ENCODE assay signal across 9 mouse cellular contexts in genomic region chr16:26234113-26234512, GRCm38 (mm10).
DNase-seq lines count a peak whose midpoint lies in the region; ATAC-seq and TF ChIP-seq lines count a peak whose summit lies in the region.
"Had no signal": no experiment of that assay in that cellular context is flagged by ENCODE, and none has a peak within 500 bp of the region (broad histone marks: within the 10 kb centered on the region; RNA-seq: fewer than 3 reads in every experiment).

No protein-coding gene starts in this region.

- no peak overlapping the region for H3K4me3 ChIP-seq in ES-E14 (ENCODE audit: insufficient read depth in 1 of 2, low read depth in 1 of 2, low read length in 2 of 2, poor library complexity in 1 of 2, severe bottlenecking in 1 of 2)
- no peak overlapping the region for H3K4me3 ChIP-seq in forebrain, embryonic 13.5 days
- no peak overlapping the region for H3K4me3 ChIP-seq in hindbrain, embryonic 11.5 days (ENCODE audit: low read depth, low read length)
- no peak overlapping the region for H3K4me3 ChIP-seq in lung, postnatal 0 days (ENCODE audit: low read depth, low read length)
- H3K4me3 ChIP-seq: liver, embryonic 15.5 days had no signal

- in situ Hi-C loops in ES-E14 (cut with MboI; ENCODE audit: low sequenced_read_pairs in 2 of 2, unreplicated experiment in 2 of 2): loop anchor here in 1 of 2 experiments (25.0 kb wide), 2 partner anchors 278 to 903 kb away; no protein-coding TSS in a partner anchor

- peak; percentile 66 for DNase-seq in ES-E14 (ENCODE audit: low read depth, low spot score)
- DNase-seq in c-Kit-positive CD71-positive TER-119-negative erythroid progenitor cells, embryonic 14.5 days (ENCODE audit: low read depth): peak; percentile 33
- DNase-seq in hindbrain, embryonic 11.5 days (ENCODE audit: low spot score): peak; percentile 87
- DNase-seq in layer of hippocampus, adult 9-10 months (ENCODE audit: low spot score): peak; percentile 94
- peak; percentile 89 for DNase-seq in lung, postnatal 0 days (ENCODE audit: low spot score)
- DNase-seq in retina, postnatal 1 day: peak; percentile 84
- DNase-seq in urinary bladder, postnatal 10 days (ENCODE audit: low spot score): peak; percentile 54

- no peaks in the 10 kb centered on the region for H3K36me3 ChIP-seq in ES-E14 (ENCODE audit: control insufficient read depth, insufficient read depth, low read length, poor library complexity, severe bottlenecking)
- H3K36me3 ChIP-seq in forebrain, embryonic 13.5 days (ENCODE audit: poor library complexity, severe bottlenecking): no peaks in the 10 kb centered on the region
- H3K36me3 ChIP-seq in hindbrain, embryonic 11.5 days (ENCODE audit: control insufficient read depth, insufficient read depth, low read length): no peaks in the 10 kb centered on the region
- H3K36me3 ChIP-seq in lung, postnatal 0 days (ENCODE audit: insufficient read depth, low read length): no peaks in the 10 kb centered on the region
- H3K36me3 ChIP-seq: liver, embryonic 15.5 days had no signal

- no peak overlapping the region for H3K27ac ChIP-seq in ES-E14 (ENCODE audit: insufficient read depth, low read depth, low read length, poor library complexity, severe bottlenecking)
- no peak overlapping the region for H3K27ac ChIP-seq in forebrain, embryonic 13.5 days
- H3K27ac ChIP-seq in hindbrain, embryonic 11.5 days (ENCODE audit: low read depth, low read length): no peak overlapping the region
- H3K27ac ChIP-seq in lung, postnatal 0 days (ENCODE audit: low read length): no peak overlapping the region
- H3K27ac ChIP-seq: liver, embryonic 15.5 days had no signal

- no peaks in the 10 kb centered on the region for H3K4me1 ChIP-seq in ES-E14 (ENCODE audit: control insufficient read depth in 2 of 2, insufficient read depth in 2 of 2, low read length in 2 of 2, poor library complexity in 1 of 2)
- H3K4me1 ChIP-seq in forebrain, embryonic 13.5 days: no peaks in the 10 kb centered on the region
- H3K4me1 ChIP-seq in hindbrain, embryonic 11.5 days (replicated peaks; ENCODE audit: control insufficient read depth, insufficient read depth, low read length): no peaks in the 10 kb centered on the region
- H3K4me1 ChIP-seq in lung, postnatal 0 days (ENCODE audit: insufficient read depth, low read depth, low read length): no peaks in the 10 kb centered on the region
- H3K4me1 ChIP-seq: liver, embryonic 15.5 days had no signal

- TF ChIP-seq EP300 in lung, postnatal 0 days (IDR thresholded peaks at IDR 0.05): no peak

- WGBS in forebrain, embryonic 13.5 days: 10% methylated on average over 3 of the region's 3 CpGs
- 10% methylated on average over 3 of the region's 3 CpGs for WGBS in hindbrain, embryonic 11.5 days
- 5% methylated on average over 3 of the region's 3 CpGs for WGBS in lung, postnatal 0 days

- peak; percentile 89 for TF ChIP-seq CTCF in lung, postnatal 0 days (IDR thresholded peaks at IDR 0.05)

- H3K4me2 ChIP-seq in forebrain, embryonic 13.5 days: no peak overlapping the region
- H3K4me2 ChIP-seq in hindbrain, embryonic 11.5 days (replicated peaks; ENCODE audit: low read depth, low read length): no peak overlapping the region
- no peak overlapping the region for H3K4me2 ChIP-seq in lung, postnatal 0 days (replicated peaks; ENCODE audit: low read depth, low read length)
- H3K4me2 ChIP-seq: liver, embryonic 15.5 days had no signal

- H3K27me3 ChIP-seq in forebrain, embryonic 13.5 days: no peaks in the 10 kb centered on the region
- no peaks in the 10 kb centered on the region for H3K27me3 ChIP-seq in hindbrain, embryonic 11.5 days (ENCODE audit: control insufficient read depth, insufficient read depth, low read length)
- H3K27me3 ChIP-seq in lung, postnatal 0 days (replicated peaks; ENCODE audit: insufficient read depth, low read length): no peaks in the 10 kb centered on the region
- H3K27me3 ChIP-seq: liver, embryonic 15.5 days had no signal

- no peaks in the 10 kb centered on the region for H3K9me3 ChIP-seq in ES-E14 (ENCODE audit: control insufficient read depth, insufficient read depth, low read depth, low read length)
- H3K9me3 ChIP-seq in forebrain, embryonic 13.5 days (replicated peaks): no peaks in the 10 kb centered on the region
- no peaks in the 10 kb centered on the region for H3K9me3 ChIP-seq in hindbrain, embryonic 11.5 days (ENCODE audit: control insufficient read depth, low read length)
- no peaks in the 10 kb centered on the region for H3K9me3 ChIP-seq in lung, postnatal 0 days (ENCODE audit: low read length)
- H3K9me3 ChIP-seq: liver, embryonic 15.5 days had no signal

- no peak overlapping the region for H3K9ac ChIP-seq in ES-E14 (ENCODE audit: insufficient read depth, low read depth, low read length, poor library complexity, severe bottlenecking)
- H3K9ac ChIP-seq in forebrain, embryonic 13.5 days: no peak overlapping the region
- H3K9ac ChIP-seq in hindbrain, embryonic 11.5 days (ENCODE audit: low read depth, low read length): no peak overlapping the region
- no peak overlapping the region for H3K9ac ChIP-seq in lung, postnatal 0 days (replicated peaks; ENCODE audit: low read depth)
- H3K9ac ChIP-seq: liver, embryonic 15.5 days had no signal

- ATAC-seq in forebrain, embryonic 13.5 days: peak; percentile 98
- peak; percentile 86 for ATAC-seq in hindbrain, embryonic 11.5 days (ENCODE audit: low FRiP score)
- peak; percentile 84 for ATAC-seq in lung, postnatal 0 days

TF ChIP-seq in ES-E14, 5 proteins besides CTCF, POLR2A, EP300 and RAD21:
- TF ChIP-seq CHD2 (IDR thresholded peaks at IDR 0.05; ENCODE audit: low read depth, low read length): no peak
- TF ChIP-seq ZNF384 (IDR thresholded peaks at IDR 0.05; ENCODE audit: low read depth, low read length): no peak
- peak; percentile 82; the same call in 1 of the 2 replicates for TF ChIP-seq ZC3H11A (IDR thresholded peaks at IDR 0.05; ENCODE audit: borderline replicate concordance, low read depth, low read length)

Comparison
In these comparisons a context has a peak if more than half of its experiments do, and no peak if none do; other contexts are left out.
1. DNase-seq: peak in every context shown above with its lines; median percentile 94 in layer of hippocampus, adult 9-10 months; 89 in lung, postnatal 0 days; 87 in hindbrain, embryonic 11.5 days; 84 in retina, postnatal 1 day; 66 in ES-E14; 54 in urinary bladder, postnatal 10 days; 33 in c-Kit-positive CD71-positive TER-119-negative erythroid progenitor cells, embryonic 14.5 days.